Mouse (Mus musculus) forebrain, postnatal 0 days (tissue): Measurements from ENCODE around the gene Ccdc33. TPM values are rescaled to one million over a fixed set of nuclear protein-coding genes. Genes with fewer than 3 reads are reported as not detected.

Source experiments
- ATAC-seq: fragments of 200-750 bp; cut with Nextera tagmentation; 2 replicates; pipeline ENCODE4 v1.8.0; 2017; ENCODE audit warnings: mild to moderate bottlenecking, moderate library complexity
- DNase-seq: peaks from one replicate; pipeline ENCODE4 v3.0.0-alpha.2; 2015
- H3K27ac ChIP-seq: fragments of 300-500 bp; sonication (generic); 2 replicates; pipeline ENCODE4 v1.5.1; 2014; ENCODE audit warnings: low read depth, mild to moderate bottlenecking, antibody characterized with exemption, low read length, moderate library complexity, mixed read lengths
- H3K27me3 ChIP-seq: fragments of 300-500 bp; sonication (generic); 2 replicates; pipeline ENCODE4 v1.6.1; 2014; ENCODE audit warnings: mild to moderate bottlenecking, low read length, mixed read lengths; ENCODE audit not compliant: insufficient read depth
- H3K36me3 ChIP-seq: fragments of 300-500 bp; sonication (generic); 2 replicates; pipeline ENCODE4 v1.6.1; 2014; ENCODE audit warnings: mild to moderate bottlenecking, moderate library complexity; ENCODE audit not compliant: insufficient read depth
- H3K4me1 ChIP-seq: fragments of 300-500 bp; sonication (generic); 2 replicates; pipeline ENCODE4 v1.6.1; 2014; ENCODE audit warnings: antibody characterized with exemption; ENCODE audit not compliant: insufficient read depth
- H3K4me2 ChIP-seq: fragments of 300-500 bp; sonication (generic); 2 replicates; pipeline ENCODE4 v1.6.1; 2014; ENCODE audit warnings: low read depth, mild to moderate bottlenecking, moderate library complexity
- H3K4me3 ChIP-seq: fragments of 300-500 bp; sonication (generic); 2 replicates; pipeline ENCODE4 v1.5.1; 2014; ENCODE audit warnings: low read depth, low read length, mixed read lengths
- H3K9ac ChIP-seq: fragments of 300-500 bp; sonication (generic); 2 replicates; pipeline ENCODE4 v1.6.1; 2014; ENCODE audit warnings: mild to moderate bottlenecking
- H3K9me3 ChIP-seq: fragments of 300-500 bp; sonication (generic); 2 replicates; pipeline ENCODE4 v1.6.1; 2016; ENCODE audit warnings: low read length
- CTCF ChIP-seq: sonication (generic); IDR thresholded peaks from 2 replicates; pipeline ENCODE4 v1.5.1; 2016; ENCODE audit warnings: antibody characterized with exemption, control low read depth, low read depth
- WGBS: fragments of 180-500 bp; shearing (Covaris S2); extraction: QIAGEN DNeasy Blood & Tissue Kit; methylation state at CpG from one replicate; pipeline ENCODE4 v1.1.7; 2014; 5-methylcytosine and 5-hydroxymethylcytosine counted together
- polyA plus RNA-seq: library from polyadenylated mRNA; unstranded; fragments of >200 nt; fragmentation: Nextera tagmentation; extraction: Ambion mirVana; gene quantifications from 2 replicates; pipeline ENCODE4 v1.2.1, GENCODE M21; 2015
- total RNA-seq: library from RNA; depleted of rRNA; stranded (reverse); fragments of >200 nt; gene quantifications from 2 replicates; pipeline ENCODE4 v1.2.3, GENCODE M21; 2014

The Ccdc33 gene
- total and polyA plus RNA-seq, 2 experiments from 2014 or later, result 1.1 to 3.0 TPM

DNA sequence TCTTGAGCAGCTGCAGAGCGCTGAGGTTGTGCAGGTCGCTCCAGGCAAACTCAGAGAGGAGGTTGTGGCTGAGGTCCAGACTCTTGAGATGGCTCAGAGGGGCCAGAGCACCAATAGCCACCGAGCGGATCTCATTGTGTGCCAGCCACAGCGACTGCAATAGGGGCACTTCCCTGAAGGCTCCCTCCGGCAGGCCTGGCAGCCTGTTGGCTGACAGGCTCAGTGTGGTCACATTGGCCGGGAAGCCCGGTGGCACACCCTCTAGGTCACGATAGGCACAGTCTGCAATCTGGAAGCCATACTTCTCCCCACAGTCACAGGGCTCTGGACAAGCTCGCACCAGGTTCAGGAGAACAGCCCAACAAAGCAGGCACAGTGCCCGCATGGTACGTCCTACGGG, 39.2 kb upstream of the Ccdc33 start:
- Histone ChIP-seq H3K27me3 (no peaks in the 10 kb centered on the region), H3K27ac (0 out of 2 replicates have a peak overlapping the region, but pooled peaks have one; percentile 21), H3K4me1 (no peaks in the 10 kb centered on the region), H3K9ac (no peak overlapping the region), H3K9me3 (no peaks in the 10 kb centered on the region), H3K36me3 (no peaks in the 10 kb centered on the region), H3K4me3 (no peak overlapping the region), H3K4me2 (no peak overlapping the region)
- ATAC-seq (no peak), DNase-seq (no peak)
- no peak for TF ChIP-seq CTCF
- 84% methylated on average over 13 of the region's 13 CpGs for WGBS

DNA sequence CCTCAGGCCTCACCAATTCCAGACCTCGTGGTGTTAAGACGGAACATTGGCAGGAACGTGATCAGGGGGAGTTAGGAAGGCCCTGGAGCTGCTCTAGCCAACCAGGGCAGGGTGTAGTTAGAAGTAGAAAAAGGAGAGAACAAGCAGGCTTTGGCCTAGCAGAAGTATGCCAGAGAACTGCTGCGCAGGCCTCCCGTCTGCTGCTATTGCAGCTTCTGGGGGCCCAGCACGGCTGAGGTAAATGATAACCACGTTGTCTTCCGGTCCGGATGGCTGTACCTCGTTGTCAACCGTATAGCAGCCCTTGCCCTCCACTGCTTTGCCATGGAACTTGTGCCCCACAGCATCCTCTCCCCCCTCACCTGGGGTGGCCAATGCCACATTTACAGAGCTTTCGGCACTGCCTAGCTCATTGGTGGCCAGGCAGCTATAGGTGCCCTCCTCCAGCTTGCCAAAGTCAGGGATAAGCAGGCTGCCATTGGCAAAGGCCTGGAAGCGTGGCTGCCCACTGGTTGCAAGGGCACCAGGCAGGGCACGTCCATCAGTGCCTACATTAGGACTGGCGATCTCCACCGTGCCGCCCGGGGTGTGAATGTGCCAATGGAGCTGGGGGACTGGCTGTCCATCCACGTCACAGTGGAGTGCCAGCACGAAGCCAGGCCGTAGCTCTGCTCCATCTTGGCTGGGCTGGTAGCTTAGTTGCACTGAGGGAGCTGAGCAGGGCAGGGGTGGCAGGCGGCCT, 38.4 kb upstream of the Ccdc33 start:
- H3K36me3 ChIP-seq, result no peaks in the 10 kb centered on the region
- H3K4me2 ChIP-seq, result no peak overlapping the region
- DNase-seq, result no peak
- WGBS, result 91% methylated on average over 22 of the region's 22 CpGs
- no peak for ATAC-seq
- TF ChIP-seq CTCF, result no peak
- H3K4me1 ChIP-seq, result no peaks in the 10 kb centered on the region
- no peaks in the 10 kb centered on the region for H3K27me3 ChIP-seq
- no peak overlapping the region for H3K27ac ChIP-seq
- H3K9me3 ChIP-seq, result no peaks in the 10 kb centered on the region
- H3K4me3 ChIP-seq, result no peak overlapping the region
- H3K9ac ChIP-seq, result no peak overlapping the region

DNA sequence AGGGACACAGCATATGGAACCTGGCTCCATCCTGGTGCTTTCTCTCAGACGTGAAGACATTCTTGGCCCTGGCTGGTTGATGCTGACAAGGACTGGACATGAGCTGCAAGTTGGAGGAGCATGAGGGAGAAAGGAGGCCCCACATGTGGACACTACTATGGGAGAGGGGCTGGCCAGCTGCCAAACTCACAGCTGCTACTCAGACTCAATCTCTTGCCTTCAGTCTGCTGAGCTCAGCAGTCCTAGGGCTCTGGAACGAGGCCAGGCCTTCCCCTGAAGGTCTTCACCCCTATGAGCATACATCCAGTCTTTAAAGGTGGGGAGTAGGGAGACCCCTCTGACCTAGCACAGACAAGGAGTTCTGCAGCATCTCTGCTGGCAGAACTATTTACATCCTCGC, 36.7 kb upstream of the Ccdc33 start:
- Histone ChIP-seq H3K4me1 (no peaks in the 10 kb centered on the region), H3K27me3 (no peaks in the 10 kb centered on the region), H3K9me3 (no peaks in the 10 kb centered on the region), H3K9ac (no peak overlapping the region), H3K27ac (no peak overlapping the region), H3K4me3 (no peak overlapping the region), H3K4me2 (no peak overlapping the region), H3K36me3 (no peaks in the 10 kb centered on the region)
- no peak for TF ChIP-seq CTCF
- no peak for DNase-seq
- ATAC-seq, result no peak
- WGBS, result 45% methylated on average over 3 of the region's 3 CpGs

DNA sequence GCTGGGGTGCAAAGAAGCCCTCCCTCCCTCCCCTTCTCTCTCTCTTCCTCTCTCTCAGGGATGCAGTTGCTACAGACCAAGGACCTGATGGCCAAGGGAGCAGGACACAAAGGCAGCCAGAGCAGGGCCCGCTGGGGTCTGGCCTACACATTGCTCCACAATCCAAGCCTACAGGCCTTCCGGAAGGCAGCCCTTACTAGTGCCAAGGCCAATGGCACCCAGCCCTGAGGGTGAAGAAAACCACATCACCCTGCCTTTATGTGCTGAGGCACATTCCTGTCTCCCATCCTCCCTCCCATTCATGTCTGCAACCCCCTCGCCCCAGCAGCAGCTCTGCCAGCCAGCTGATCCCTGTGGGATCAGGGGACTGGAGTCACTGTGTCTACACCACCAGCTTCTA, 34.5 kb upstream of the Ccdc33 start:
- peak; percentile 77 for ATAC-seq
- TF ChIP-seq CTCF, result no peak
- WGBS, result 64% methylated on average over 3 of the region's 3 CpGs

DNA sequence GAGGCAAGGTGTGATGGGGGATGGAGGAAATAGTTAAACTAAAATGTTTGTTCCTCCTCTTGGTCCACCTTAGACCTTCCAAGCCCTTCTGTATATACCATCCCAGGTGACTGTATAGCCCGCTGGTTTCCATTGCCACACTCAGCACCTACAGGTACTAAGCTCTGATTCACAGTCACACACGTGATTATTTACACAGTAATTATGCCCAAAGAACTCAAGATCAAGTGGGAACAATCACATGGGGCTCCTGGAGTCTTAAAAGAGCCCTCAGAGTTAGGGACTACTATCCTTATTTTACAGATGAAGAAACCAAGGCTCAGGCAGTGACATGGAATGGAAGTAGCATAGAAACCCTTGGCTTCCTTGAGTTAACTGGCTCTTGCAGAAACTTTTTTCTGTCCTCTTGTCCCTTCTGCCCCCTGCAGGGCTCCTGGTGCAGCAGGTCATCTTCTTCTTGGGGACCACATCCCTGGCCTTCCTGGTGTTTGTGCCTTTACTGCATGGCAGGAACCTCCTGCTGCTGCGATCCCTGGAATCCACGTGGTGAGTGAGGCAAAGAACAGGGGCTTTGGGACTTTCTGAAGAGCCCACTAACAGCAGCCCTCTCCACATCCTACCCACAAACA, 32.2 kb upstream of the Ccdc33 start:
- no peak overlapping the region for H3K4me3 ChIP-seq
- ATAC-seq (no peak), DNase-seq (no peak)
- WGBS, result 75% methylated on average over 4 of the region's 4 CpGs
- no peaks in the 10 kb centered on the region for H3K27me3 ChIP-seq
- peak; percentile 20; the same call in 1 of the 2 replicates for TF ChIP-seq CTCF
- no peak overlapping the region for H3K27ac ChIP-seq
- H3K36me3 ChIP-seq, result no peaks in the 10 kb centered on the region
- H3K4me2 ChIP-seq, result no peak overlapping the region
- no peaks in the 10 kb centered on the region for H3K9me3 ChIP-seq
- H3K9ac ChIP-seq, result no peak overlapping the region
- H3K4me1 ChIP-seq, result no peaks in the 10 kb centered on the region

More for the DNA sequence above, 34.5 kb upstream of the Ccdc33 start:
- Histone ChIP-seq H3K4me2 (no peak overlapping the region), H3K27ac (no peak overlapping the region), H3K36me3 (no peaks in the 10 kb centered on the region), H3K27me3 (no peaks in the 10 kb centered on the region), H3K9me3 (no peaks in the 10 kb centered on the region), H3K4me1 (no peaks in the 10 kb centered on the region), H3K4me3 (no peak overlapping the region), H3K9ac (no peak overlapping the region)
- DNase-seq, result peak; percentile 15

DNA sequence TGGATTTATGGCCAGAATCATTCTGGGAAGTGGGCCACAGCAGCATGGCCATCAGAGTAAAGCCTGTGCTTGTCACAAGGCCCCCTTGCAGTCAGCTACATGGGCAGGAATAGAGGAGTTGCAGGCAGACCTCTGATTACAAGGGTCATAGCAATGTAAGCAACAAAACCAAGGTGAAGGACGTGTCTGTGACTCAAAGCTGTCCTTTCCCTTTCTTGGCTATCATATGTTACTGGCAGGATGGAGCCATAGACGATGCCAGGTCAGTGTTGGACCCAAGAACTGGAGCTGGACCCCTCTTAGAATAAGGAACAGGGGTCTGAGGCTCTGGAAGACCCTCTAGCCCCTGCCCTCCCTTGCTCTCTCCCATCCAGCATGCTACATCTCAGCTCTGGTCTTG, 30.2 kb upstream of the Ccdc33 start:
- TF ChIP-seq CTCF, result no peak
- ATAC-seq, result no peak
- 57% methylated on average over 2 of the region's 2 CpGs for WGBS

DNA sequence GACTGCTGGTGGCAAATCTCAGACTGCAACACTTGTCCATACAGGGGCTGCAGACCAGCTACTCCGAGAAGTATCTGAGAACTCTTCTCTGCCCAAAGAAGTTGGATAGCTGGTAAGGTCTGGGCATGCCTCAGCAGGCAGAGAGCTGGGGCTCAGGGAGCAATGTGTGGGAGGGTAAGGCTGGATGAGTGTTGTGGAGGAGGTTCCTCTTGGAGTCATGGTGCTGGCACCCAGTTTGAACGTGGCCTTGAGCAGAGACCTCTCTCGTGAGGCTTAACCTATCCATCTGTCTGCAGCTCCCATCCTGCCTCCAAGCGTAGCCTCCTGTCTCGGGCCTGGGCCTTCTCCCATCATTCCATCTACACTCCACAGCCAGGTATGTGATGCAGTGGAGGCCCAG, 26.8 kb upstream of the Ccdc33 start:
- H3K4me3 ChIP-seq, result no peak overlapping the region
- no peak overlapping the region for H3K9ac ChIP-seq
- WGBS, result 84% methylated on average over 5 of the region's 5 CpGs
- H3K4me2 ChIP-seq, result no peak overlapping the region
- no peak overlapping the region for H3K27ac ChIP-seq
- ATAC-seq (no peak), DNase-seq (no peak)
- no peaks in the 10 kb centered on the region for H3K27me3 ChIP-seq
- TF ChIP-seq CTCF, result no peak
- no peaks in the 10 kb centered on the region for H3K4me1 ChIP-seq
- no peaks in the 10 kb centered on the region for H3K9me3 ChIP-seq
- H3K36me3 ChIP-seq, result no peaks in the 10 kb centered on the region

More for the DNA sequence above, 30.2 kb upstream of the Ccdc33 start:
- no peaks in the 10 kb centered on the region for H3K36me3 ChIP-seq
- DNase-seq, result no peak
- H3K9ac ChIP-seq, result no peak overlapping the region
- H3K9me3 ChIP-seq, result no peaks in the 10 kb centered on the region
- H3K27me3 ChIP-seq, result no peaks in the 10 kb centered on the region
- H3K4me1 ChIP-seq, result no peaks in the 10 kb centered on the region
- no peak overlapping the region for H3K4me3 ChIP-seq
- no peak overlapping the region for H3K27ac ChIP-seq
- no peak overlapping the region for H3K4me2 ChIP-seq
